Mouse (Mus musculus) 3134 (cell line): ENCODE results near the gene Rps27rt.

Experiments used
- DNase-seq: peaks from one replicate; pipeline ENCODE4 v3.0.0-alpha.2; 2011; ENCODE audit warnings: low spot score; ENCODE audit not compliant: insufficient read length; ENCODE audit errors: extremely low read depth

Gene Rps27rt

GRCm38 (mm10) chr9:114932607-114933006 lies 49.9 kb downstream of the Rps27rt start:
- DNase-seq, result peak; percentile 58
